Mouse (Mus musculus): Measurements from ENCODE around the gene Ppara.
A peak's percentile ranks its signal among the peaks of the same experiment; 100 is the strongest.

Ppara gene

DNA sequence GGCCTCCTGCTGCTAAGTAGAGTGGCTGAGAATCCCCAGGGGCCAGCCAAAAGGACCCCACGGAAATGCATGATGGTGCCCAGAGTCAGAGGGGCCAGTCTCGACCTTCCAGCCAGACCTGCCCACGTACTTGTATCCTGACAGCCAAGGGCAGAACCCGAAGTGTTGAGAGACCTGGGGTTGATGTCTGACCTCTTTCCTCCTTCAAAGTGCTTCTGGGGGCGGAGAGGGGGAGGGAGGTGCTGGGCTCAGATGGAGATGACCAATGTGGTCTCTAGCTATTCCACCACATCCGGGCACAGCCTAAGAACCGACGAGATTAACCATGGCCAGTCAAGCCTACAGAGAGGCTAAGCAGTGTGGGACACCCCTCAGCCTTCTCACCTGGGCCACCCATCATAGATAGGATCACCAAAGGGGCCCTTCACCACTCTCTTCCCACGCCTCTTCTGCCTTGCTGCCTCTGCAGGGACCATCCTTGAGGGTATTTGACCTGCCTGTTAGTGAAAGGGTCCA is 29.7 kb upstream of the Ppara start:
- DNase-seq (ENCODE audit: low spot score in 2 of 2): no peak

DNA sequence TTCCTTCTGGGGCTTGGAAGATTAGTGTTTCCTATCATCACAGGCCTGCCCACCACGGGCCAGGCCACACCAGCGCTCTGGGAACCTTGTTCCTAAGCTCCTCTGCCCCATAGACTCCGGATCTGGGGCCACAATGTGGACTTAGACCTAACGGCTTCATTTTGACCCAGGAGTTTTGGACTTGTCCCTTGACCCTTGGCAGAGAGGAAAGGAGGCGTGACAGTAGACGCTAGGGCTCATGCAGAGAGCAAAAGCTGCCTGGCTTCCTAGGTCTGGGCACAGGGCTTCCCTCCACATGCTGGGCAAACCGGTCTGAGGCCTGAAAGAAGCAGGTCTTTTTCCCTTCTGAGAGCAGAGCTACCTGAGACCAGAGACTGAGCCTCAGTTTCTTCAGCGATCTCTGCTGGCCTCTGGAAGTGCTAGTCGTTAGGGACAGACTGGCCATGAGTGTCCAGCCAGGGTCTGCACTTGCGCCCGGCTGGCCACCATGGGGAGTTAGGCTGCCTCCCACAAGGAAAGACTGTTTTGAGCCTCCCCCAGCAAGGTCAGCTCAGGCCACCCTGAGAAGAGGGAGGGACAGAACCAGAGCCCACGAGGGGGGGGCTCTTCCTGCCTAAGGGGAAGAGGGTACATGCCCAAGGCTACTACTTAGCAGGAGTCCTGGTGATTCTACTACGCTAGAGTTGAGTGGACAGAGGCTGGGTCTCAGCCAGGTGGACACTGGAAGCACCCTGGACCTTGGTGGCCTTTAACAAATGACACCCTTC is 29.0 kb upstream of the Ppara start:
- no peak for DNase-seq (ENCODE audit: low spot score in 2 of 2)

DNA sequence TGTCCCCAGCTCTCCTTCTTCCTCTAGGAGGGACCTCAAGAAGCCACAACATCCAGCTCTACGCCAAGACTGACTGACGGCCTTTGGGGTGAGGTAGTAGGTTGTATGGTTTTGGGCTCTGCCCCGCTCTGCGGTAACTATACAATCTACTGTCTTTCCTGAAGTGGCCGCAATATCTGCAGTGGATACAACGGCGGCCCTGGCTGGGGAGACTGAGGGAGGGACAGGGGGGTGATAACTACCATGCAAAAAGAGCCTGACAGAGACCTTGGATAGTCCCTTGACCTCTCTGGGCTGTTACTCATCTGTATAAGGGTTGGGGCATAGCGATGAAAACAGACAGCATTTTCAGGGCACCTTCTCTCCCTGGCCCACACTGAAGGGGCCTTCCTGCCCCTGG is 28.3 kb upstream of the Ppara start:
- DNase-seq (ENCODE audit: low spot score in 2 of 2): no peak

DNA sequence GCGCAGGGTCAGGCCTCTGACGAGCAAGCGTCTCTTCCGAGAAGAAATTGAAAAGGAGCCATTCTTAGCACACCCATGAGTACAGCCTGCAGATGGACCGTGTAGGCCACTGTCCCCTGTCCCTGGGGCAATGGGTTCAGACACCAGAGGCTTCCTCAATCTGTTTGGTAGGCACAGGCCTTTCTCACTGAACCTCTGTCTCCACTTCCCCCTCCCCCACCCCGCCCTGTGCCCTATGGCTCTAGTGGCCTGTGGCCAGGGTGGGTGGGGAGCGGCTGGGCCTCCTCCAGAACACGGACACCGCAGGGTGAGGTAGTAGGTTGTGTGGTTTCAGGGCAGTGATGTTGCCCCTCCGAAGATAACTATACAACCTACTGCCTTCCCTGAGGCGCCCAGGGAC is 27.8 kb upstream of the Ppara start:
- DNase-seq (ENCODE audit: low spot score in 2 of 2): no peak

DNA sequence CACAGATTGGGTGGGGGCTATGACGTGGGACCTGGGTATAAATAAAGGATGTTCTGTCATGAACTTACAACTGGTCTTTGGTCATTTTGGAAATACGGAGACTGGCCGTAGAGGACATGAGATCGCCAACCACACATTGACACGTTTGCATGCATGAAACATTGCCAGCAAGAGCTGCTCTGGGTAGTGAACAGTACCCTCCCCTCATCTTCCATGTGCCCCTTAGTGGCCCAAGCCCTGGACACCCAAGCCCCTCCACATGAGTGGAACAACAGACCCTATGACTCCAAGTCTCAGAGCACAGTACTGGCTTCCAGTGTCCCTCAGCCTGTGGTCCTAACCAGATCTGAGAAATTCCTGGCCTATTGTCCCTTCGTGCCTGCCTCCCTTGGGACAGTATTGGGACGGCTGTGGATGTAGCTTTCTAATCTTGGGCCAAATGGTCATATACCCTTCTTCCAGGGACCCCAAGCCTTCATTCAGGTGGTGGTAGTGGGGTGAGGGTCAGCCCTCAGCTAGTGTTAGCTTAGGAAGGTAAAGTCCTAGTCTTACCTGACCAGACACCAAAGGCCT is 27.2 kb upstream of the Ppara start:
- DNase-seq (ENCODE audit: low spot score in 2 of 2): no peak

DNA sequence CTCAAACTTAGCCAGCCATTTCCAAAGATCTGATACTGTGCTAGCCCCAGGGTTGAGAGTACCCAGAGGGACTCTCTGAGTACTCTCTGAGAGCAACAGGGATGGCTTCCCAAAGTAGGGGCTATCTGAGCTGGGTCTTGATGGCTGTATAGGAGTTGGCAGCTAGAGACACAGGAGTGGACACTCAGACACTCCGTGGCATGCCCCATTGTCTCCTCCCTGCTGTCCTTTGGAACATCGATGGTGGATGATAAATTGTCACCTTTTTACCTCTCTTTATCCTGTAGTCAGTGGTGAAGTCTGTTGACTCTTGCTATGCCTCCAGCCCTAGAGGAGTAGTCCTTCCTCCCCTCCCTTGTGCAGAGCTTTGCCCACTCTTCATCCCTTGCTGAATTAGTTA is 26.6 kb upstream of the Ppara start:
- no peak for DNase-seq (ENCODE audit: low spot score in 2 of 2)

DNA sequence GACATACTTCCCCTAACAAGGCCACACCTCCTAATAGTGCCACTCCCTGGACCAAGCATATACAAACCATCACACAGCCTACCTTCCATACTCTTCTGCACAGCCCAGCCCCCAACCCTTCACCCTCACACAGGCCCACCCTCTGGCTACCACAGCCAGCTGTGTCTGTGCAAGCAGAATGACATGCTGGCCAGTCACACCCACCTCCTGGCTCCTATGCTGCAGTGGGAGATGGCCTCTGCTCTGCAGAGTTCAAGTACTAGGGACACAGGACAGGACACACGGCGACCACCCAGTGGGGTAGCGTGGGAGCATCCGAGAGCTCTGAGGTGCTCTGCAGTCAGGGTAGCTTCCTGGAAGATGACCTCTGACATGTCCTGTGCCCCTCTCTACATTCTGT is 25.9 kb upstream of the Ppara start:
- DNase-seq (ENCODE audit: low spot score in 2 of 2): no peak

DNA sequence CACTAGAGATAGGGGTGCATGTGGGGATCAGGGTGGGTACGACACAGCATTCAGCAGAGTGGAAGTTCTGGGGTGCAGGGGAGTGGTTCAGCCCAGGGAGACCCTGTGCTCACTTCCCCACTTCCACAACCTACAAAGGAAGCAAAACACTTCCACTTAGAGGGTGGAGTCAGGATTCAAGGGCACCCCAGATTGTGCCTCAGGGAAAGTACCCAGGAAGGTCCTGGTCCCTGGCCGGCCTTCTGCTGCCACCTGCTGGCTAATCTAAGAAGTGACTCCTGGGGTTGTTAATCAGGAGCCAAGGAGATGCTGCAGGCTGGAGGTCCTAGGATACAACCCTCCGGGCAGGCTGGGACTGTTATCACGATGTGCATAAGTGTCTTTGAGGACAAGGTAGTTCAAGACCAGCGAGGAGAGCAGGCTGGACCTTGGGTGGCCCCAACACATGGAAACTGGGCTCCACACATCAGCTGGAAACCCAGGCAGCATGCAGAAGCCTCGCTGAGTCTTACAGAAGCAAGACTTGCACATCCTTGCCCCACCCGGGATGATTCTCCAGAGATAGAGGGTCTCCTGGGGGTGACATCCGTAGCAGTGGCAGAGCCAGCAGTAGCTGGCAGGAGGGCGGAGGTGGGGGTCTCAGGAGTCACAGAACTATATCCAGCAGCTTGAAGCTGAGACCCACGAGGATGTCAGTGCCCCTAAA is 25.4 kb upstream of the Ppara start:
- peak; percentile 62 to 73 for DNase-seq (ENCODE audit: low spot score in 2 of 2)

DNA sequence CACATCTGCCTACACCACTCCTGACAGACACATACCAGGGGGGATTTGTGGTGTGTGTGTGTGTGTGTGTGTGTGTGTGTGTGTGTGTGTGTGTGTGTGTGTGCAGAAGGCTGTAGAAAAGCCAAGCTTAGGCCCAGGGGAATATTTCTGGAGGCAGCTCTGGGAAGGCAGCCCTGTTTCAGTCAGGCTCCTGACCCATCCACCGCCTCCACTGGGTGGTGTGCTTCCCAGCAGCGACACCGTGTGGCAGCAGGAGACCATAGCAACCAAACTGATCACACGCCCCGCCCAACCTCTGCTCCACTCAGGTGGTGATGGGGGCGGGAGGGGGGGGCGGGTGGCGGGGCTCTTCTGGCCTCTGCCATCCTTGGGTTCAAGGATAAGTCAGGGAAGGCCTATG is 24.6 kb upstream of the Ppara start:
- DNase-seq (ENCODE audit: low spot score in 2 of 2): peak; percentile 62 to 78

DNA sequence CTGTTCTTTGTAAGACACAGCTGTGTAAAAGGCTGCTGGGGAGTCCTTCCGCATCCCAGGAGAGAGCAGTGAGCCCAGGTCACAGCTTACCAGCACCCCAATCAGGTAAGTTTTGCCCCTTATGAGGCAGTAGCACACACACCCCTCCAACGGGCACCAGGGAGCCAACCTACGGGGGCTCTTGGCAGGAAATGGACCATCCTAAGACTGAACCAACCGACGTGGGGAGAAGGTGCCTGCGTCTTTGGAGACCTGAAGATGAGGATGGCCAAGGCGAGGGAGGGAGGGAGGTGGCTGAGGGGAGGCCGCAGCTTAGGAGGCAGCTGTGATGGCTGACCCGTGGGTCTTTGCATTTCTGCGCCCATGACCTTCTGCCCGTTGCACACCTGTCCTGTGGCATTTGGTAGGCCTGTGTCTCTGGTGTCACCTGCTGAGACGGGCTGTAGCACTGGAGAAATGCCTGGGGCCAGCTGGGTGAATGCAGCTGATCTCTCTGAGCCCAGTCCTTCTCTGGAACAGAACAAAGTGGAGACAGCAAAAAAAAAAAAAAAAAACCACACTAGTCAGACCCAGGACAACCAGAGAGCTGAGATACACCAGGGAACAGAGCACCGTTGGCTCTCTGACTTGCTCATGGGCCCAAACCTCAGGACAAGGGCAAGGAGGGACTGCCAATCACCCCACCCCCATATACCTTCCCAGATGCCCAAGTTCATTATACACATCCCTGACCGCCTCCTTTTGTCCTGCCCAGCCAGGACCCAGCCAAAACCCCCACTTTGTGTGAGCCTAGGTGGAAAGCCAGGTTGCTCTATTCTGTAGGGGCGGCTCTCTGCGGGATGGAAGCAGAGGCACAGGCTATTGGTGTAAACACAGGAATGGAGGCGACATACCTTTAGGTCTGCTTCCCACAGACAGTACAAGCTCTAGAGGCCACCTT is 23.9 kb upstream of the Ppara start:
- no peak for DNase-seq (ENCODE audit: low spot score in 2 of 2)

DNA sequence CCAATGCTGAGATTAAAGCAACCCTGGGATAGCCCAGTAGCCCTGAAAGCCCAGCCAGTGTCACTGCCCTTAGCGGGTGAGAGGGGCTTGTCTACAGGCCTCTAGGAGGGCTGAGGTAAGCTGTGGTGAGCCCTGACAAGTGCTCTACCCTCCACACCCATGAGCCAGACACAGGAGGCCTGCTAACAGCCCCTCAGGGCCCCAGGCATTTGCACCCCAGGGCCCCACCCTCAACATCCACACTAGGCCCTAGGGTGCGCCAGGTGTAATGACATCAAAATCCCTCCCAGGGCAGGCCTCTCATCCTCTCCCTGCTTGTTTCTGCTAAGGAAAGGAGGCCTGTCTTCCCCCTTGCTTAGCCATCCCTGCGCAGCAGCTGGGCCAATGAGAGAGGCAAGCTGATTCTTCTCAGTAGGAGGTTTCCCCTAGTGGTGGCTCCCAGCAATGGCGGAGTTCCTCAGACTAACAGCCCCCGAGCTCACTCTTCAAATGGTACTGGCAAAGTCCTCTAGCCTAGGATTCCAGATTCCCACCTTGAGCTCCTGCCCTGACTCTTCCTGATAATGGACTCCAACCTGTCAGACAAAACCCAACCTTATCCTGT is 22.1 kb upstream of the Ppara start:
- DNase-seq (ENCODE audit: low spot score in 2 of 2): no peak

DNA sequence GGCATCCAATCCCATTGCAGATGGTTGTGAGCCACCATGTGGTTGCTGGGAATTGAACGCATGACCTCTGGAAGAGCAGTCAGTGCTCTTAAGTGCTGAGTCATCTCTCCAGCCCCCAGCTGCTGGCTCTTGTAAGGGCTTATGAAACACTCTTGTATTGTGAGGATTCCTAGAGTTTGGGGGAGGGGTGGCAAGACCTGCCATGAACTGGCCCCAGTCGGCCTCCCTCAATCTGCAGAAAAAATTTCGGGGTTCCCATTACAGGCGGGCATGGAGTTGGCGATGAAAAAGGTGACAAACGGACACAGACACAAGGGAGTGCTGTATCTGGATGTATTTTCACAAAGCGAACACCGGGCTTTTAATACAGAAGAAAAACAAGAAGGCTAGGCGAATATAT is 21.4 kb upstream of the Ppara start:
- DNase-seq (ENCODE audit: low spot score in 2 of 2): no peak

DNA sequence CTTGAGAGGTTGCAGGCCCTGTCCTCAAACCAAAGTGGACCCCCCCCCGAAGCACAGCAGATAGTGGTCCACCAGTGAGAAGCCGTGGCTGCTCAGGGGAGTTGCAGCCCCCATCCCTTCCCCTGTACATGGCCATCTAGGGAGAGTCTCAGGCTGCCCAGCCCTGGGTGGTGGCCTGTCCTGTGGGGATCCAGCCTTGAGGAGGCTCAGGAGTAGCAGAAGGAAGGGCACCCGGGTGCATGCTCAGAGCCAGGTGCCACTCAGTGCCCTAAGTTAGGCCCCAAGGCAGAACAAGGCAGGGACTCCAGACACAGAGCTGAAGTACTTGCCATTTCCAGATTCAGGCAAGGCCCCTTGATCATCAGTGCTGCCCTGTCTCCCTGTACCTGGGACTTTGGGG is 19.7 kb upstream of the Ppara start:
- DNase-seq (ENCODE audit: low spot score in 2 of 2): no peak

DNA sequence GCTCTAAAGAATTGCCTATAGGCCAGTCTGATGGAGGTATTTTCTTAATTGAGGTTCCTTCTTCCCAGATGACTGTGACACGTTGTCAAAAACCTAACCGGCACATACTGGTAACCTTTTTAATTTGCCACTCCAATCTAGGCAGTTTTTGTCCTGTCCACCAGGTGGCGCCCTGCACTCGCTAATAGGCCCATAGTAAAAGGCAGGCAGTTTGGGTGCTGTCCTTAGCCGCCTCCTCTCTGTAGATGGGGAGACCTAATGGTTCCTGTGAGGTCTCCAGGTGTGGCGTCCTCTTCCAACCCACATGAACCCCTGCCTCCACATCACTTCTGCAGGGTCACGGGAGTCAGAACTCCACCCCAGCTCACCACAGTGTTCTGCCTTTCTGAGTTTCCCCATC is 18.7 kb upstream of the Ppara start:
- peak; percentile 66 to 77 for DNase-seq (ENCODE audit: low spot score in 2 of 2)

DNA sequence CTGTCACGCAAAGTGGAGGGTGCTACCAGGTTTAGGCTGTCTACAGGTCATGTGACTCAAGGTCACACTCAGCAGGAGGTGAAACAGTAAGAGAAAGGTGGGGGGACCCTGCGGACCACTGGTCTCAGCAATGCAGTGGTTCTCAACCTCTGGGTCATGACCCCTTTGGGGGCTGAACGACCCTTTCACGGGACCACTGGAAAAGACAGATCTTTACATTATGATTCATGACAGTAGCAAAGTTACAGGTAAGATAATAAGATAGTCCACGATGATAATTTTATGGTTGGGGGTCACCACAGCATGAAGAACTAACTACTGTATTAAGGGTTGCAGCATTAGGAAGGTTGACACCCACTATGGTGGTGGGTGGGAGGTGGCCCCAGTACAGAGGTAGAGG is 18.2 kb upstream of the Ppara start:
- DNase-seq (ENCODE audit: low spot score in 2 of 2): no peak

DNA sequence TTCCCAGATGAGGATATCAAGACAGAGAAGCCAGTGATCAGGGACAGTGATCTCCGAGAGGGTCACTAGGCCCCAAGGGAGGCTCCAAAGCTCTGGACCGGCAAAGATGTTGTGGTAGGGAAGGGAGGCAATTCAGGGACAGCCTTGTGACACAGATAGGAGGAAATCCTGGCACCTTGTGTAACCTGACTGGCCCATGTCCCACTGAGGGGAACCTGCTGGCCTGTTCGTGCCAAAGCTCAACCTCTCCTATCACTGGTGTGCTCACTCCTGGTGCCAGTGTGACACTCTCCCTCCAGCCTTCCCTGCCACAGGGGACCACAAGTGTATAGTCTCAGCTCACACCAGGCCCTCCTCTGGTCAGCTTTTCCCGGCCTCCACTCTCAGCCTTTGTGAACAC is 17.8 kb upstream of the Ppara start:
- DNase-seq (ENCODE audit: low spot score in 2 of 2): no peak

DNA sequence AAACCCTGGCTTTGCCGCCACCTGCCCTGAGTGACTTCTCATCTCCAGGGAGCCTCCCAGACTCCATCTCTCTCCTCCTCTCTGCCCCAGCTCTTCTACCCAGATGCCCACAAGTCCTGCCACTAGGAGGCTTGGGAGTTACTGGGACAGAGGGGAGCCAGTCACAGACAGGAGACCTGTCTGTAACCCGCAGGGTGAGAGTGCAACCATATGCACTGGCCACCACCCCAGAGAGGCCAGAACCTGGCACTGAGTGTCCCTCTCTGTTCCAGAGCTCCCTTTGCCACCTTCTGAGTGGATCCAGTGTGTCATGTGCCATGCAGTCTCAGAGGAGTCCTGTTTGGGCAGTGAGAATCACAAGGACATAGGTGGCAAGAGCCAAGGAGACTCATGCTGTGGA is 17.0 kb upstream of the Ppara start:
- DNase-seq (ENCODE audit: low spot score in 2 of 2): no peak

DNA sequence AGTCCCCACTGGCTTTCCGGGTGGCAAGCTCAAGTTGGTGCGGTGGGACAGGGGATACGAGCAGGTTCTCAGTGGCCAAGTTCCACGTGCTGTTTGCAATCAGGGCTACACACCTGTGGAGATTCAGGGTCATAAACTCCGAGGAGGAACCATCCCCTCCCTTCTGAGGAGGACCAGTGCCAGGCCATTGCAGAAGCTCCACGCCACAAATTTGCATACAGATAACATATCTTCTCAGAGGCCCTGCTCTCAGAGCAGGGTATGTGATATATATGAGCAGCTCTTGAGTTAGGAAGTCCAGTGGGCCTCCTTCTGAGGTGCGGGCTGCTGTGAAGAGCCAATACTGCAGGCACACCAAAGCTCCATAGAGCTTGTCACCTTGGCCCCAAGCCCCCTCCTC is 15.8 kb upstream of the Ppara start:
- DNase-seq (ENCODE audit: low spot score in 2 of 2): no peak

DNA sequence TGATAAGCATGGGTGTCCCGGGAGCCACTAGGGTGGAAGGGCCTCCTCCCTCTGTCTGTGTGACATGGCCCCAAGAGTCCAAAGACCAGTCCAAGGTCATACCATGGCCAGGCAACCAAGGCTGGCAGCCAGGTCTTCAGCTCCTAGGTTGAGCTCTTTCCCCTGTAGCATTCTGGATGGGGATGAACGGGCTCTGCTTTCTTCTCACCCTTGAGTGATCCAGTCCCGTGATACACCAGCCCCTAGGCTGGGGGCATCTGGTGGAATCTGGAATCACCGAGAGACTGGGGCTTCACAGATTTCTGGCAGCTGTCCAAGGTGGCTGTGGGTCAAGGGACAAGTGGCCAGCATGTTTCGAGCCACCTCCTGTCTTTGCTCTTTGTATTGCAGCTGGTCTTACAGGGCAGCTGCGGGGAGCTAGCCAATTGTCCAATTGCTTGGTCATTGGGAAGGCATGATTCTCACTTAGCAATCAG is 14.4 kb upstream of the Ppara start:
- no peak for DNase-seq (ENCODE audit: low spot score in 2 of 2)

DNA sequence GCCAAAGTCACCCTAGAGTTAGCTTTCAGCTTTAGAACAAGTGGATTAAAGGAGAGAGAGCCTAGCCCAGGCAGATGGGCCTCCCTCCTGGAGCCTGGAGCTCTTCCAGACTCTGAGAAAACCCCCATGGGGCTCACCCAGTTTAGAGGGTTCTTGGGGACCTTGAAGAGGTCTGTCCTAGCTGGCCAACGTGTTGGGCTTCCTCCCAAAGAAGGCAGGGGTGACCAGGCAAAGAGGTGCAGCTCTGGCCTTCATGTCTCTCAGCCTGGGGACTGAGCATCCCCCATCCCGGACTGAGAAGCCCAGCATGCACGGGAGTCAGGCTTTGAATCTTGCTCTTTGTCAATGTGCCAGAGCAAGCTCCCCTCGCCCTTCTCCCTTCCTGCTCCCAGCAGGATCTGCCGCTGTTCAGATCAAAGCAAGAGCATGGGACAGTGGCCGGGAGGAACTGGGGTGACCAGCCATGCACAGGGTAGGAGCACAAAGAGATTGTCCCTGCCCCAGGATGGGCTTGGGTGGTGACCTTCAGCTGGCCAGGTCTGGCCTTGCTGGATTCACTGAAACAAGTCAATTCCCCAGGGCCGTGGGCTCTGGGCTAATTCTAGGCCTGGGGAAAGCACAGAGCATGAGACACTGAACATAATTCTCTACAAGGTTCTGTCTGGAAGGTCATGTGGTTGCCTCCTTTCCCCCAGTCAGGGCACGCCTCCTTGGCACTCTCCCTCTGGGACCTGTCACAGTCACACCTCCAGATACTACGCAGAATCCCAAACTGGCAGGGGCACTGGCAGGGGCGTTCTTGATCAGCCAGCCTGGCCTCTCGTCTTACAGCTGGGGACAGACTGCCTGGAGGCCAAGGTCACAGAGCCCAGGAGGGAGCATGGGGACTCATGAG is 10.3 kb upstream of the Ppara start:
- no peak for DNase-seq (ENCODE audit: low spot score in 2 of 2)

Measured in natural killer cell, adult 2 months (primary cell).